Mouse (Mus musculus): ENCODE measurements around the gene Gm3029. TPM values are rescaled to one million over a fixed set of nuclear protein-coding genes. Genes with fewer than 3 reads are reported as not detected.
"Not testable (repeated sequence)": the region's sequence is repeated elsewhere in the genome, so short reads cannot be mapped to it uniquely, and the experiment has no call there.

Gm3029 gene
- total RNA-seq (2014; fragmentation: Nextera tagmentation): not detected in 2 replicates
- not detected in 2 replicates for total RNA-seq (2017)

DNA sequence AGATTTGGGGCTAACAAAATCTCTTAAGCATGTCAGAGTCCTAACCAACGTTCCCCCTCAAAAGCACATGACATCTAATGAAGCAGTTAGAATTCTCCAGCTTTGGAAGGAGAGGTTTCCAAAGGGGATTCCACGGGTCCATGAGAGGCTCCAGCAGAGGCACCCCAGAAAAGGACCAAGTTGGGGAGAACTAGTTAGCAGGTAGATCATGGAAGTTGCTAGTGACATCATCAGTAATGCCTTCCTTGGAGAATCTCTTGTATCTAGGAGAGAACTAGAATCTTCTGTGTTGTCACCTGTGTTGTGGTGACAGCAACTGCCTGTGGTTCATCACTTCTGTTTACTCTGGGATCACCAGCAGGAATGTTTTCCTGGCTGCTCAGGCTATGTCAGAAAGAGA is at the start of gene Gm3029:
Gm3029 (plus strand) TSS at position 301 of the 400 bp plus-strand sequence.
- ATAC-seq (replicated peaks; ENCODE audit: low FRiP score, low TSS enrichment, poor library complexity, severe bottlenecking): not testable (repeated sequence)

DNA sequence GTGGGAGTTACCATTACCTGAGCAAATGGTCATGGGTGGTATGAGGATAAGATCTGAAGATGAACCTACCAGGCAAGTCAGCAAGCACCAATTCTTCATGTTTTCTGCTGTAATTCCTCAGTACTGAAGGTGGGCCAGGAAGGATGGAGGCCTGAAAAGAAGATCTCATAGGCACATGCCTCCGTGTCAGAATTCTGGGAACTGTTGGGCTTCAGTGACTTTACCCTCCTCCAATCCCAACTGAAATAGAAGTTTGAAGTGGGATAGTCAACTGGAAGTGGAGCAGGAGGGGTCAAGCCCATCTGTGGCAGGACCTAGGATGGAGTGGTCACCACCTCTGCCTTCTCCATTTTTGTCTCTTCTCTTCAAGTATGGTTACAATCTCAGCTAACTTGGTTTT is 47.7 kb upstream of the Gm3029 start, which contains the start of gene Gm2916:
Gm2916 (plus strand) TSS at position 301 of the 400 bp plus-strand sequence.
- ATAC-seq (replicated peaks; ENCODE audit: low FRiP score, low TSS enrichment, poor library complexity, severe bottlenecking): not testable (repeated sequence)

DNA sequence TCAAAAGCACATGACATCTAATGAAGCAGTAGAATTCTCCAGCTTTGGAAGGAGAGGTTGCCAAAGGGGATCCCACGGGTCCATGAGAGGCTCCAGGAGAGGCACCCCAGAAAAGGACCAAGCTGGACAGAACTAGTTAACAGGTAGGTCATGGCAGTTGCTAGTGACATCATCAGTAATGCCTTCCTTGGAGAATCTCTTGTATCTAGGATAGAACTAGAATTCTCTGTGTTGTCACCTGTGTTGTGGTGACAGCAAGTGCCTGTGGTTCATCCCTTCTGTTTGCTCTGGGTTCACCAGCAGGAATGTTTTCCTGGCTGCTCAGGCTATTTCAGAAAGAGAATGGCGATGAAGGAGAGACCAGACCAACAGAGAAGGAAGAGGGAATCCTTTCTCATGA is 31.7 kb downstream of the Gm3029 start, which contains the start of gene Gm3095:
Gm3095 (plus strand) TSS at position 301 of the 400 bp plus-strand sequence.
- not testable (repeated sequence) for ATAC-seq (replicated peaks; ENCODE audit: low FRiP score, low TSS enrichment, poor library complexity, severe bottlenecking)

Other genes with a start within 250 kb of the Gm3029 start
- not detected in 2 replicates for gene Gm3043, start 243.0 kb upstream of the Gm3029 start, total RNA-seq (2014; fragmentation: Nextera tagmentation)
- not detected in 2 replicates for gene Gm3043, start 243.0 kb upstream of the Gm3029 start, total RNA-seq (2017)
- gene Gm3002, start 121.7 kb upstream of the Gm3029 start, total RNA-seq (2014; fragmentation: Nextera tagmentation): not detected in 2 replicates
- gene Gm3002, start 121.7 kb upstream of the Gm3029 start, total RNA-seq (2017): not detected in 2 replicates
- not detected in 2 replicates for gene Gm3033, start 85.5 kb upstream of the Gm3029 start, total RNA-seq (2014; fragmentation: Nextera tagmentation)
- not detected in 2 replicates for gene Gm3033, start 85.5 kb upstream of the Gm3029 start, total RNA-seq (2017)
- gene Gm2916, start 47.6 kb upstream of the Gm3029 start, total RNA-seq (2014; fragmentation: Nextera tagmentation): not detected in 2 replicates
- not detected in 2 replicates for gene Gm2916, start 47.6 kb upstream of the Gm3029 start, total RNA-seq (2017)
- gene Gm3095, start 31.8 kb downstream of the Gm3029 start, total RNA-seq (2014; fragmentation: Nextera tagmentation): not detected in 2 replicates
- gene Gm3095, start 31.8 kb downstream of the Gm3029 start, total RNA-seq (2017): not detected in 2 replicates
- not detected in 2 replicates for gene Gm3099, start 66.6 kb downstream of the Gm3029 start, total RNA-seq (2014; fragmentation: Nextera tagmentation)
- not detected in 2 replicates for gene Gm3099, start 66.6 kb downstream of the Gm3029 start, total RNA-seq (2017)
- not detected in 2 replicates for gene Gm5796, start 92.2 kb downstream of the Gm3029 start, total RNA-seq (2014; fragmentation: Nextera tagmentation)
- not detected in 2 replicates for gene Gm5796, start 92.2 kb downstream of the Gm3029 start, total RNA-seq (2017)
- not detected in 2 replicates for gene Gm3115, start 152.4 kb downstream of the Gm3029 start, total RNA-seq (2014; fragmentation: Nextera tagmentation)
- gene Gm3115, start 152.4 kb downstream of the Gm3029 start, total RNA-seq (2017): not detected in 2 replicates
- not detected in 2 replicates for gene Gm8108, start 178.8 kb downstream of the Gm3029 start, total RNA-seq (2014; fragmentation: Nextera tagmentation)
- gene Gm8108, start 178.8 kb downstream of the Gm3029 start, total RNA-seq (2017): not detected in 2 replicates
- gene Gm3127, start 233.3 kb downstream of the Gm3029 start, total RNA-seq (2014; fragmentation: Nextera tagmentation): not detected in 2 replicates
- not detected in 2 replicates for gene Gm3127, start 233.3 kb downstream of the Gm3029 start, total RNA-seq (2017)

Measured in megakaryocyte-erythroid progenitor cell, adult 5-6 weeks (primary cell).